In the genomic region with DNA sequence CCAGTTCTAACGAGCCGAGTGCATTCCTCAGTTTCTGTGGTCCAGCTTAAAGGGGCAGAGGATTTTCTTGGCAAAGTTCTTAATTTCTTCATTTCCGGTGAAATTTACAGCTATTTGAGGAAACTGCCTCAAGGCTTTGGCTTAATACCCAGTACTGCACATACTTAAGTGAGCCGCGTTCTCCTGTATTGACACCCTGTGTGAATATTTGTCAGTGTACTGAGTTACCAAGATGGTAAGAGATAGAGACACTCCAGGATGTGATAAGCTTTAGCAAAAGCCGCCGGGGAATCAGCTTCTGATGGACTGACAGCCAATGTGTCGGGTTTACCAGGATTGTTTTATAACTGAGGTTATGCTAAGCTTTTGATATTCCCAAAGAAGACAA, we compare ENCODE assay signal across 8 mouse cellular contexts. TPM values are rescaled to one million over a fixed set of nuclear protein-coding genes. Genes with fewer than 3 reads are reported as not detected.
DNase-seq lines count a peak whose midpoint lies in the region; ATAC-seq and TF ChIP-seq lines count a peak whose summit lies in the region.

No protein-coding gene starts in this region.

- H3K27ac ChIP-seq in cerebellum, adult 2 months (ENCODE audit: insufficient read depth, low read length), result peak overlapping the region; percentile 24; the same call in 1 of the 2 replicates
- H3K27ac ChIP-seq in hindbrain, embryonic 14.5 days, result no peak overlapping the region

- peak overlapping the region; percentile 58 for H3K9ac ChIP-seq in hindbrain, embryonic 14.5 days

- no peak for DNase-seq in cerebellum, adult 2 months
- no peak for DNase-seq in cerebellum, adult 11 months
- DNase-seq in right cerebral cortex, adult 2 months (ENCODE audit: low spot score in 2 of 2), result peak; percentile 10 to 41
- no peak for DNase-seq in right cerebral cortex, postnatal 25 days
- DNase-seq in hindbrain, embryonic 14.5 days (ENCODE audit: low spot score), result no peak
- DNase-seq in spleen, postnatal 36 days (ENCODE audit: low spot score in 2 of 2), result no peak

- ATAC-seq in hindbrain, embryonic 14.5 days (ENCODE audit: low FRiP score), result peak; percentile 76
- peak; percentile 30 for ATAC-seq in megakaryocyte progenitor cell, adult 5-6 weeks (replicated peaks; ENCODE audit: poor library complexity)
- no peak for ATAC-seq in erythroid progenitor cell, adult 5-6 weeks (replicated peaks; ENCODE audit: low FRiP score, poor library complexity, severe bottlenecking)

- H3K27me3 ChIP-seq in cerebellum, adult 2 months (ENCODE audit: control insufficient read depth, insufficient read depth, low read length), result no peaks in the 10 kb centered on the region
- no peaks in the 10 kb centered on the region for H3K27me3 ChIP-seq in hindbrain, embryonic 14.5 days (ENCODE audit: control insufficient read depth, insufficient read depth, low read length)

- no peaks in the 10 kb centered on the region for H3K9me3 ChIP-seq in hindbrain, embryonic 14.5 days (ENCODE audit: control insufficient read depth, low read length)

- TF ChIP-seq POLR2A in cerebellum, adult 2 months (IDR thresholded peaks at IDR 0.05; ENCODE audit: borderline replicate concordance, insufficient read depth, low read length), result no peak

- no peaks in the 10 kb centered on the region for H3K4me1 ChIP-seq in cerebellum, adult 2 months (ENCODE audit: control insufficient read depth, insufficient read depth, low read length)
- H3K4me1 ChIP-seq in hindbrain, embryonic 14.5 days (replicated peaks; ENCODE audit: control insufficient read depth, insufficient read depth, low read length), result peaks cover 5% of the 10 kb centered on the region; the same call in 1 of the 2 replicates

- whole genome bisulfite sequencing in cerebellum, adult 2 months, result 26% methylated on average over 8 of the region's 8 CpGs
- 51% methylated on average over 8 of the region's 8 CpGs for WGBS in hindbrain, embryonic 14.5 days

- H3K36me3 ChIP-seq in hindbrain, embryonic 14.5 days (replicated peaks; ENCODE audit: control insufficient read depth, insufficient read depth), result 0 out of 2 replicates have a peak, but pooled peaks cover 20% of the 10 kb centered on the region

- no peak for TF ChIP-seq CTCF in cerebellum, adult 2 months (IDR thresholded peaks at IDR 0.05; ENCODE audit: borderline replicate concordance, insufficient read depth, low read depth, low read length)

- H3K4me3 ChIP-seq in cerebellum, adult 2 months (replicated peaks; ENCODE audit: insufficient read depth, low read depth, low read length), result peak overlapping the region; percentile 80
- H3K4me3 ChIP-seq in hindbrain, embryonic 14.5 days (replicated peaks; ENCODE audit: low read length), result peak overlapping the region; percentile 53

- peak overlapping the region; percentile 66 for H3K4me2 ChIP-seq in hindbrain, embryonic 14.5 days (replicated peaks)

RNA-seq across cellular contexts. Expression of a gene that starts 0.4 kb away (rescaled TPM):
- polyA plus RNA-seq in cerebellum, adult 2 months (2012; rRNA removed), result 10.0 and 12.6 TPM in 2 replicates
- 2.1 and 2.3 TPM in 2 replicates for polyA plus RNA-seq in hindbrain, embryonic 14.5 days (2014; fragmentation: Nextera tagmentation; extraction: Ambion mirVana)
- total RNA-seq in megakaryocyte progenitor cell, adult 5-6 weeks (2015), result 7.8 and 10.4 TPM in 2 replicates
- total RNA-seq in megakaryocyte progenitor cell, adult 5-6 weeks (2017), result 5.9 and 8.1 TPM in 2 replicates
- 2.9 and 7.1 TPM in 2 replicates for total RNA-seq in erythroid progenitor cell, adult 5-6 weeks (2015; ENCODE audit: low replicate concordance)
- 4.6 and 5.7 TPM in 2 replicates for total RNA-seq in erythroid progenitor cell, adult 5-6 weeks (2017; ENCODE audit: low replicate concordance)

RNA-seq across cellular contexts. Expression of a gene that starts 15.9 kb away (rescaled TPM):
- polyA plus RNA-seq in cerebellum, adult 2 months (2012; rRNA removed), result 7.1 and 7.7 TPM in 2 replicates
- 9.5 and 11.8 TPM in 2 replicates for polyA plus RNA-seq in hindbrain, embryonic 14.5 days (2014; fragmentation: Nextera tagmentation; extraction: Ambion mirVana)
- total RNA-seq in megakaryocyte progenitor cell, adult 5-6 weeks (2015), result 8.5 and 11.6 TPM in 2 replicates
- total RNA-seq in megakaryocyte progenitor cell, adult 5-6 weeks (2017), result 12.3 and 14.5 TPM in 2 replicates
- total RNA-seq in erythroid progenitor cell, adult 5-6 weeks (2015; ENCODE audit: low replicate concordance), result 3.2 and 5.0 TPM in 2 replicates
- 1.8 TPM in 1 of 2 replicates, not detected in the other for total RNA-seq in erythroid progenitor cell, adult 5-6 weeks (2017; ENCODE audit: low replicate concordance)

RNA-seq across cellular contexts. Expression of a gene that starts 33.0 kb away (rescaled TPM):
- 7.4 and 8.4 TPM in 2 replicates for polyA plus RNA-seq in cerebellum, adult 2 months (2012; rRNA removed)
- 6.9 and 8.0 TPM in 2 replicates for polyA plus RNA-seq in hindbrain, embryonic 14.5 days (2014; fragmentation: Nextera tagmentation; extraction: Ambion mirVana)
- total RNA-seq in megakaryocyte progenitor cell, adult 5-6 weeks (2015), result 7.3 and 13.1 TPM in 2 replicates
- total RNA-seq in megakaryocyte progenitor cell, adult 5-6 weeks (2017), result 10.3 and 13.5 TPM in 2 replicates
- total RNA-seq in erythroid progenitor cell, adult 5-6 weeks (2015; ENCODE audit: low replicate concordance), result 0.84 and 7.2 TPM in 2 replicates
- 3.4 and 4.9 TPM in 2 replicates for total RNA-seq in erythroid progenitor cell, adult 5-6 weeks (2017; ENCODE audit: low replicate concordance)

RNA-seq across cellular contexts. Expression of a gene that starts 41.5 kb away (rescaled TPM):
- not detected in 2 replicates for polyA plus RNA-seq in cerebellum, adult 2 months (2012; rRNA removed)
- not detected in 2 replicates for polyA plus RNA-seq in hindbrain, embryonic 14.5 days (2014; fragmentation: Nextera tagmentation; extraction: Ambion mirVana)
- total RNA-seq in megakaryocyte progenitor cell, adult 5-6 weeks (2015), result not detected in 2 replicates
- total RNA-seq in megakaryocyte progenitor cell, adult 5-6 weeks (2017), result not detected in 2 replicates
- total RNA-seq in erythroid progenitor cell, adult 5-6 weeks (2015; ENCODE audit: low replicate concordance), result not detected in 2 replicates
- not detected in 2 replicates for total RNA-seq in erythroid progenitor cell, adult 5-6 weeks (2017; ENCODE audit: low replicate concordance)

RNA-seq across cellular contexts. Expression of a gene that starts 41.6 kb away (rescaled TPM):
- 27.9 and 29.0 TPM in 2 replicates for polyA plus RNA-seq in cerebellum, adult 2 months (2012; rRNA removed)
- polyA plus RNA-seq in hindbrain, embryonic 14.5 days (2014; fragmentation: Nextera tagmentation; extraction: Ambion mirVana), result 36.3 and 40.2 TPM in 2 replicates
- 25.4 and 25.5 TPM in 2 replicates for total RNA-seq in megakaryocyte progenitor cell, adult 5-6 weeks (2015)
- total RNA-seq in megakaryocyte progenitor cell, adult 5-6 weeks (2017), result 12.9 and 22.4 TPM in 2 replicates
- total RNA-seq in erythroid progenitor cell, adult 5-6 weeks (2015; ENCODE audit: low replicate concordance), result 5.0 and 11.3 TPM in 2 replicates
- total RNA-seq in erythroid progenitor cell, adult 5-6 weeks (2017; ENCODE audit: low replicate concordance), result 2.0 and 6.7 TPM in 2 replicates

Comparison
In these comparisons a context has a peak if more than half of its experiments do, and no peak if none do; other contexts are left out.
1. DNase-seq: peak in right cerebral cortex, adult 2 months (2 of 2); none in cerebellum, adult 2 months (0 of 2), cerebellum, adult 11 months (single experiment), right cerebral cortex, postnatal 25 days (single experiment), hindbrain, embryonic 14.5 days (single experiment) and spleen, postnatal 36 days (0 of 2).